Mouse (Mus musculus) cortical plate, adult 2 months (tissue): ENCODE data around the gene Smg6.

Experiments used
- CTCF ChIP-seq: fragments of 200-500 bp; IDR thresholded peaks from 2 replicates; pipeline ENCODE4 v1.5.1; 2011; ENCODE audit warnings: mild to moderate bottlenecking, control low read depth, low read length; ENCODE audit not compliant: insufficient read depth; ENCODE audit errors: extremely low read depth
- POLR2A ChIP-seq: fragments of 200-500 bp; IDR thresholded peaks from 2 replicates; pipeline ENCODE4 v1.6.1; 2011; ENCODE audit warnings: mild to moderate bottlenecking, low read length, control low read depth; ENCODE audit not compliant: insufficient read depth; ENCODE audit errors: extremely low read depth

DNA sequence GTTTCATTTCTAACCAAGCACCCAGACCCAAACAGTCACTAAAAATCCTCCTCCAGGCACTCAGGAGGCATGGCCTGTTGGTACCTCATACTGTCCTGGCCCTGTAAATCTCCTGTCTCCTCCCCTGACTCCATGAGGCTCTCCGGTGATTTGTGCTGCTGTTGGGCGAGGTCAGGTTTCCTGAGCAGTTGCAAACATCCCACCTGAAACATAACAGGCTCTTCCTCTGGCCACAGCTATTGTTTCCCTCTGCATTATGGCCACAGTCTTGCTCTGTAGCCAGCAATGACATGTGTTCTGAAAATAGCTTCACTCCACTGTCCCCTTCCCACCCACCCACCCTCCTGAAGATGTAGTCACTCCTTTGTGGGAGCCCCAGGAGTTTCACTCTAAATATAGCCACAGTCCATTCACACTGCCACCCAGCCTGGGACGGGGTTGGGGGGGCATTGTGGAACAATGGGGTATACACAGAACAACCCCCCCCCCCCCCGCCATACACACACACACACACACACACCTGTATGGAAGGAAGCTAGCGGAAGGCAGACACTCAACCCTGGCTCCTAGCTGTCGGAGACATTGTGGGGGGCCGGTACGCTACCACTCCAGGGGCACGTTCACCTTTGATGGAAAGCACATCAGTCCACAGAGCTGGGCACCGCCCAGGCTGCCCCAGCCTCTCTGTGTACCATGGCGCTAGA is 222.9 kb downstream of the Smg6 start:
- TF ChIP-seq CTCF (no peak), POLR2A (no peak)
